ENCODE assay signal across 8 mouse cellular contexts in genomic region chr7:46833266-46833665, GRCm38 (mm10). TPM values are rescaled to one million over a fixed set of nuclear protein-coding genes. Genes with fewer than 3 reads are reported as not detected.
A peak's percentile ranks its signal among the peaks of the same experiment; 100 is the strongest.
DNase-seq lines count a peak whose midpoint lies in the region; ATAC-seq and TF ChIP-seq lines count a peak whose summit lies in the region.

No protein-coding gene starts in this region.

- DNase-seq in 416B (ENCODE audit: low read depth), result peak; percentile 95
- peak; percentile 73 for DNase-seq in T-cell, adult 2 months (ENCODE audit: low spot score)
- DNase-seq in heart, postnatal 0 days (ENCODE audit: low spot score), result peak; percentile 33
- no peak for DNase-seq in layer of hippocampus, postnatal 36 days
- no peak for DNase-seq in layer of hippocampus, postnatal 25 days (ENCODE audit: extremely low spot score in 1 of 2, low spot score in 1 of 2)
- no peak for DNase-seq in left cerebral cortex, adult 8-10 months (ENCODE audit: low spot score in 2 of 2)

- H3K27me3 ChIP-seq in heart, postnatal 0 days (ENCODE audit: control insufficient read depth, insufficient read depth, low read length), result no peaks in the 10 kb centered on the region
- no peaks in the 10 kb centered on the region for H3K27me3 ChIP-seq in liver, embryonic 12.5 days (replicated peaks)
- no peaks in the 10 kb centered on the region for H3K27me3 ChIP-seq in stomach, embryonic 14.5 days (ENCODE audit: control insufficient read depth, insufficient read depth, low read length)

- 32% methylated on average over 6 of the region's 6 CpGs for WGBS in heart, postnatal 0 days
- 12% methylated on average over 6 of the region's 6 CpGs for WGBS in liver, embryonic 12.5 days (ENCODE audit: insufficient replicate concordance)
- 55% methylated on average over 6 of the region's 6 CpGs for WGBS in stomach, embryonic 14.5 days

- H3K27ac ChIP-seq in heart, postnatal 0 days (ENCODE audit: low read depth), result no peak overlapping the region
- H3K27ac ChIP-seq in liver, embryonic 12.5 days, result peak overlapping the region; percentile 64
- no peak overlapping the region for H3K27ac ChIP-seq in stomach, embryonic 14.5 days (ENCODE audit: low read length)

- no peak for TF ChIP-seq CTCF in heart, postnatal 0 days (IDR thresholded peaks at IDR 0.05; ENCODE audit: low read depth)

- TF ChIP-seq EP300 in heart, postnatal 0 days (IDR thresholded peaks at IDR 0.05; ENCODE audit: low read depth), result no peak

- H3K36me3 ChIP-seq in heart, postnatal 0 days (replicated peaks; ENCODE audit: control insufficient read depth, insufficient read depth, low read length), result no peaks in the 10 kb centered on the region
- H3K36me3 ChIP-seq in liver, embryonic 12.5 days, result no peaks in the 10 kb centered on the region
- no peaks in the 10 kb centered on the region for H3K36me3 ChIP-seq in stomach, embryonic 14.5 days (ENCODE audit: control insufficient read depth, insufficient read depth, low read length)

- peaks cover 19% of the 10 kb centered on the region for H3K4me1 ChIP-seq in heart, postnatal 0 days (ENCODE audit: control insufficient read depth, insufficient read depth)
- peaks cover 58% of the 10 kb centered on the region for H3K4me1 ChIP-seq in liver, embryonic 12.5 days
- H3K4me1 ChIP-seq in stomach, embryonic 14.5 days (ENCODE audit: control insufficient read depth, insufficient read depth, low read length), result peaks cover 5% of the 10 kb centered on the region; the same call in 1 of the 2 replicates

- H3K4me3 ChIP-seq in heart, postnatal 0 days (ENCODE audit: low read depth, low read length), result no peak overlapping the region
- H3K4me3 ChIP-seq in liver, embryonic 12.5 days, result no peak overlapping the region
- H3K4me3 ChIP-seq in stomach, embryonic 14.5 days (ENCODE audit: low read depth, low read length), result no peak overlapping the region

- H3K4me2 ChIP-seq in heart, postnatal 0 days (ENCODE audit: low read depth, low read length), result no peak overlapping the region
- H3K4me2 ChIP-seq in liver, embryonic 12.5 days, result peak overlapping the region; percentile 15
- H3K4me2 ChIP-seq in stomach, embryonic 14.5 days (replicated peaks; ENCODE audit: low read depth, low read length), result no peak overlapping the region

- ATAC-seq in heart, postnatal 0 days (ENCODE audit: insufficient read depth, low read depth), result peak; percentile 52
- peak; percentile 89 for ATAC-seq in liver, embryonic 12.5 days
- ATAC-seq in stomach, embryonic 14.5 days (ENCODE audit: insufficient number of reproducible peaks, insufficient read depth, low FRiP score, low read depth), result peak; percentile 61; the same call in 1 of the 2 replicates

- H3K9ac ChIP-seq in heart, postnatal 0 days (replicated peaks; ENCODE audit: low read depth, low read length), result no peak overlapping the region
- H3K9ac ChIP-seq in liver, embryonic 12.5 days, result no peak overlapping the region
- H3K9ac ChIP-seq in stomach, embryonic 14.5 days (replicated peaks; ENCODE audit: low read depth, low read length), result no peak overlapping the region

- H3K9me3 ChIP-seq in heart, postnatal 0 days (replicated peaks; ENCODE audit: control insufficient read depth, low read length), result no peaks in the 10 kb centered on the region
- H3K9me3 ChIP-seq in liver, embryonic 12.5 days (replicated peaks), result no peaks in the 10 kb centered on the region
- H3K9me3 ChIP-seq in stomach, embryonic 14.5 days (ENCODE audit: control insufficient read depth, low read depth, low read length), result no peaks in the 10 kb centered on the region

RNA-seq across cellular contexts. Expression of gene Ldha, which starts 8.0 kb away (rescaled TPM):
- total RNA-seq in heart, postnatal 0 days (2014; rRNA removed; ENCODE audit: low replicate concordance), result 1,604 and 1,792 TPM in 2 replicates
- 1,609 and 1,727 TPM in 2 replicates for polyA plus RNA-seq in heart, postnatal 0 days (2015; fragmentation: Nextera tagmentation; extraction: Ambion mirVana)
- polyA plus RNA-seq in liver, embryonic 12.5 days (2016; fragmentation: Nextera tagmentation; extraction: Ambion mirVana), result 1,680 and 1,789 TPM in 2 replicates
- 1,645 and 1,742 TPM in 2 replicates for polyA plus RNA-seq in stomach, embryonic 14.5 days (2014; fragmentation: Nextera tagmentation; extraction: Ambion mirVana)
- total RNA-seq in layer of hippocampus, postnatal 36 days (2021), result 100 to 1,000 TPM; 286 to 311 TPM
- total RNA-seq in layer of hippocampus, postnatal 25 days (2021), result 100 to 1,000 TPM; 303 to 347 TPM
- 100 to 1,000 TPM; 313 to 352 (median 334) TPM for total RNA-seq in left cerebral cortex, adult 8-10 months (2022)

RNA-seq across cellular contexts. Expression of gene Ldhc, which starts 27.7 kb away (rescaled TPM):
- not detected in 2 replicates for total RNA-seq in heart, postnatal 0 days (2014; rRNA removed; ENCODE audit: low replicate concordance)
- not detected in 2 replicates for polyA plus RNA-seq in heart, postnatal 0 days (2015; fragmentation: Nextera tagmentation; extraction: Ambion mirVana)
- polyA plus RNA-seq in liver, embryonic 12.5 days (2016; fragmentation: Nextera tagmentation; extraction: Ambion mirVana), result 0.15 and 0.22 TPM in 2 replicates
- 0.24 TPM in 1 of 2 replicates, not detected in the other for polyA plus RNA-seq in stomach, embryonic 14.5 days (2014; fragmentation: Nextera tagmentation; extraction: Ambion mirVana)
- total RNA-seq in layer of hippocampus, postnatal 36 days (2021), result not detected
- not detected for total RNA-seq in layer of hippocampus, postnatal 25 days (2021)
- total RNA-seq in left cerebral cortex, adult 8-10 months (2022), result not detected

RNA-seq across cellular contexts. Expression of gene Gtf2h1, which starts 37.4 kb away (rescaled TPM):
- total RNA-seq in heart, postnatal 0 days (2014; rRNA removed; ENCODE audit: low replicate concordance), result 29.0 and 40.4 TPM in 2 replicates
- 22.8 and 24.0 TPM in 2 replicates for polyA plus RNA-seq in heart, postnatal 0 days (2015; fragmentation: Nextera tagmentation; extraction: Ambion mirVana)
- 56.4 and 59.0 TPM in 2 replicates for polyA plus RNA-seq in liver, embryonic 12.5 days (2016; fragmentation: Nextera tagmentation; extraction: Ambion mirVana)
- polyA plus RNA-seq in stomach, embryonic 14.5 days (2014; fragmentation: Nextera tagmentation; extraction: Ambion mirVana), result 40.8 and 47.8 TPM in 2 replicates
- 10 to 100 TPM; 36.9 to 37.2 TPM for total RNA-seq in layer of hippocampus, postnatal 36 days (2021)
- 10 to 100 TPM; 38.8 to 39.9 TPM for total RNA-seq in layer of hippocampus, postnatal 25 days (2021)
- total RNA-seq in left cerebral cortex, adult 8-10 months (2022), result 10 to 100 TPM; 35.7 to 41.7 (median 37.8) TPM

RNA-seq across cellular contexts. Expression of gene Hps5, which starts 37.4 kb away (rescaled TPM):
- 7.9 and 23.9 TPM in 2 replicates for total RNA-seq in heart, postnatal 0 days (2014; rRNA removed; ENCODE audit: low replicate concordance)
- 5.6 and 6.3 TPM in 2 replicates for polyA plus RNA-seq in heart, postnatal 0 days (2015; fragmentation: Nextera tagmentation; extraction: Ambion mirVana)
- polyA plus RNA-seq in liver, embryonic 12.5 days (2016; fragmentation: Nextera tagmentation; extraction: Ambion mirVana), result 9.7 and 10.7 TPM in 2 replicates
- 23.6 and 24.3 TPM in 2 replicates for polyA plus RNA-seq in stomach, embryonic 14.5 days (2014; fragmentation: Nextera tagmentation; extraction: Ambion mirVana)
- 10 to 100 TPM; 16.2 to 16.4 TPM for total RNA-seq in layer of hippocampus, postnatal 36 days (2021)
- 10 to 100 TPM; 12.2 to 18.4 TPM for total RNA-seq in layer of hippocampus, postnatal 25 days (2021)
- total RNA-seq in left cerebral cortex, adult 8-10 months (2022), result 10 to 100 TPM; 13.8 to 19.3 (median 16.5) TPM

Comparison
In these comparisons a context has a peak if more than half of its experiments do, and no peak if none do; other contexts are left out.
1. DNase-seq: peak in 416B (single experiment), T-cell, adult 2 months (single experiment) and heart, postnatal 0 days (single experiment); none in layer of hippocampus, postnatal 36 days (0 of 2), layer of hippocampus, postnatal 25 days (0 of 2) and left cerebral cortex, adult 8-10 months (0 of 2).
2. Peak in every context shown above with its lines, with median percentiles within 50 percentile points of each other: ATAC-seq.